Mouse (Mus musculus): ENCODE measurements at regions not wholly inside any gene's neighbourhood (a gene's known extent, or its start where the extent isn't known, plus 50 kb on each side); places are given as distances from the start of the nearest gene placed in this dataset. TPM values are rescaled to one million over a fixed set of nuclear protein-coding genes. Genes with fewer than 3 reads are reported as not detected.

DNA sequence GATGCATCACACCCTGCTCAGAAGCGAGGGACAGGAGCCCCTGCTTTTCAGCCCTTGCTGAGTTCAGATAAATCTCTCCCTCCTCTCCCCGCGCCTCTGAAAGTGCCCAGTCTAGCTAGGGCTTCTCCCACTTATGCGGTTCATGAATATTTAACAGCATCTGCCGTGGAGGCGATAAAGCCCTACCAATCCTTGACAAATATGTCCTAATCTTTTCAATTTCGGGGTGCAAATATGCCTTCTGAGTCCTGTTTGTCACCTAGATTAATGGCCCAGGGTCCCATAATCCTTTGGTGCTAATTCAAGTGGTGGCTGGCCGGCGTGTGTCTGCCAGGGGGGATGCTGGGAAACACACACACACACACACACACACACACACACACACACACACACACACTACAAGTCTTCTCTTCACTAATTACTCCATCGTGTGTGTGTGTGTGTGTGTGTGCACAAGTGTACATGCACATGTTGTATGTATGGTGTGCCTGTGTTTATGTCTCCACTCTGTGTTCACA, 65.5 kb upstream of the Lhx5 start:
- H3K4me3 ChIP-seq (ENCODE audit: low read depth, low read length) = no peak overlapping the region
- H3K4me1 ChIP-seq (ENCODE audit: insufficient read depth, low read length) = peaks cover 7% of the 10 kb centered on the region; the same call in 1 of the 2 replicates
- H3K27me3 ChIP-seq (ENCODE audit: insufficient read depth, low read length) = no peaks in the 10 kb centered on the region
- H3K27ac ChIP-seq (ENCODE audit: low read depth, low read length) = peak overlapping the region; percentile 57; the same call in 1 of the 2 replicates
- no peak overlapping the region for H3K9ac ChIP-seq (replicated peaks; ENCODE audit: low read length, poor library complexity, severe bottlenecking)
- DNase-seq (ENCODE audit: low spot score) = peak; percentile 36
- H3K36me3 ChIP-seq (ENCODE audit: insufficient read depth, low read length) = no peaks in the 10 kb centered on the region
- TF ChIP-seq CTCF (IDR thresholded peaks at IDR 0.05) = no peak
- no peaks in the 10 kb centered on the region for H3K9me3 ChIP-seq (ENCODE audit: low read length)
- no peak overlapping the region for H3K4me2 ChIP-seq (ENCODE audit: low read depth, low read length, poor library complexity, severe bottlenecking)
- WGBS = 12% methylated on average over 10 of the region's 10 CpGs
- ATAC-seq (ENCODE audit: low FRiP score) = peak; percentile 13; the same call in 1 of the 2 replicates

DNA sequence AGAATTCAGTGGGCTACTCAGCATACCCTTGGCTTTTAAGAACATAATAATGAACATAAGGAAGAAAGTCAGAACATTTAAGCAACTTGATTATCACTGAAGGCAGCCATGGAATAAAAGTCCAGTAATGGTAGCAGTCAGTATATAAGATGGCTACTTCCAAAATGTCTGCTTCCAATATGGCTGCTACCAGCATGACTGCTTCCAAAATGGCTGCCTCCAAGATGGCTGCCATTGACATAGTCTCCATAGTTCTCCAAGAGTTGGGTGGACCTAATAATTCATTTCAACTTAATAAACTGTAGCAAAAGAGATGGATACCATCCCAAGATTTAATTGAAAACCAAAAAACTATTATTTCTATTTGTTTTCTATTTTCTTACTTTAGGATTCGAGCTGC, 62.7 kb upstream of the Lhx5 start:
- Histone ChIP-seq H3K4me2 (ENCODE audit: low read depth, low read length, poor library complexity, severe bottlenecking) (no peak overlapping the region), H3K36me3 (ENCODE audit: insufficient read depth, low read length) (no peaks in the 10 kb centered on the region), H3K4me3 (ENCODE audit: low read depth, low read length) (no peak overlapping the region), H3K9me3 (ENCODE audit: low read length) (no peaks in the 10 kb centered on the region), H3K4me1 (ENCODE audit: insufficient read depth, low read length) (peaks cover 11% of the 10 kb centered on the region; the same call in 1 of the 2 replicates), H3K27me3 (ENCODE audit: insufficient read depth, low read length) (no peaks in the 10 kb centered on the region), H3K27ac (ENCODE audit: low read depth, low read length) (no peak overlapping the region), H3K9ac (replicated peaks; ENCODE audit: low read length, poor library complexity, severe bottlenecking) (no peak overlapping the region)
- DNase-seq (ENCODE audit: low spot score) = no peak
- 90% methylated on average over 1 of the region's 1 CpGs for WGBS
- ATAC-seq (ENCODE audit: low FRiP score) = no peak
- no peak for TF ChIP-seq CTCF (IDR thresholded peaks at IDR 0.05)

DNA sequence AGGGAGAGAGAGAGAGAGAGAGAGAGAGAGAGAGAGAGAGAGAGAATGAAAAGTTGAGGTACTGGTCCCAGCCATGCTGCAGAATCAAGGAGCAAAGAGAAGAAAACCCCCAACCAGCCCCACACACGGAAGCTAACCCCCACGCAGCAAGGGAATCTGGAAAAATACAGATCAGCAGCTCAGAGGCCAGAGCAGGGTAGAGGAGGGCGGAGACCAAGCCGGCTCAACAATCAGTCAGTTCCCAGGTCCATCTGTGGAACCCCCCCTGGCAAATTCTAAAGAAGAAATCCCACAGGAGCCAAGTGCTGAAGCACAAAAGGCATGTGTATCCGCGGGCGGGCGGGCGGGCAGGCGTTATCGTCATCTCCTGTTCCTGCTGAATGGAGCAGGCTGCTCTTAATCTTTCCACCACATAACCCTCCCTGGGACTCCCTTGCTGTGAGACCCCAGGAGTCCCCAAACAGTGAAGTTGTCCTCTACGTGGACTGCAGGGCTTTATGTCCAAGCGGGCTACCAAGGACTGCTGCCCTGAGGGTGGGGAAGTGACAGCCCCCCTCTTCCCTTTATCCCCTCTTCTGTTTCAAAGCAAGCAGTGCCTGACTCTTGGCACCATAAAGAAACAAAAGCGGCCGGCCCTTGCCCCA, 60.2 kb upstream of the Lhx5 start:
- H3K9me3 ChIP-seq (ENCODE audit: low read length) = no peaks in the 10 kb centered on the region
- DNase-seq (ENCODE audit: low spot score) (no peak), ATAC-seq (ENCODE audit: low FRiP score) (no peak)
- no peak overlapping the region for H3K27ac ChIP-seq (ENCODE audit: low read depth, low read length)
- peaks cover 4% of the 10 kb centered on the region; the same call in 1 of the 2 replicates for H3K4me1 ChIP-seq (ENCODE audit: insufficient read depth, low read length)
- H3K9ac ChIP-seq (replicated peaks; ENCODE audit: low read length, poor library complexity, severe bottlenecking) = 0 out of 2 replicates have a peak overlapping the region, but pooled peaks have one; percentile 33
- no peaks in the 10 kb centered on the region for H3K27me3 ChIP-seq (ENCODE audit: insufficient read depth, low read length)
- 4% methylated on average over 15 of the region's 15 CpGs for WGBS
- H3K4me3 ChIP-seq (ENCODE audit: low read depth, low read length) = no peak overlapping the region
- no peak for TF ChIP-seq CTCF (IDR thresholded peaks at IDR 0.05)
- H3K4me2 ChIP-seq (ENCODE audit: low read depth, low read length, poor library complexity, severe bottlenecking) = no peak overlapping the region
- no peaks in the 10 kb centered on the region for H3K36me3 ChIP-seq (ENCODE audit: insufficient read depth, low read length)

DNA sequence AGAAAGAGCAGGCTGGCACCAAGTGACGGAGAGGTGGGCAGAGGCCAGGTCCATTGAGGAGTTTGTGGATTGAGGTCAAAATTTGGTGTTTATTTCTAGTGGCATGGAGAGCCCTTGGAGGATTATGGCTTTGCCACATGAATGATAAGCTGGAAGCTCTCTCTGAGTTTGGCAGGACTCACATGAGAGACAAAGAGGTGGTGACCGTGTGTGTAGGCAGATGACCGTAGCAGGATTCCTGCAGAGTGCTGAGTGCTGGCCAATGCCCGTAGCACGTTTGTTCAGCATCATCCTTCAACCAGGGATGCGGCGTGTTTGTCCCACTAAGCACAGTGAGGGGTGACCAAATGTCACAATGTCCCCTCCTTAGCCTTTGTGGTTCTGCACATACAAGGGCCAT, 58.1 kb upstream of the Lhx5 start:
- 86% methylated on average over 7 of the region's 7 CpGs for WGBS
- Histone ChIP-seq H3K27ac (ENCODE audit: low read depth, low read length) (no peak overlapping the region), H3K4me1 (ENCODE audit: insufficient read depth, low read length) (peaks cover 4% of the 10 kb centered on the region; the same call in 1 of the 2 replicates), H3K27me3 (ENCODE audit: insufficient read depth, low read length) (no peaks in the 10 kb centered on the region), H3K9ac (replicated peaks; ENCODE audit: low read length, poor library complexity, severe bottlenecking) (no peak overlapping the region), H3K4me2 (ENCODE audit: low read depth, low read length, poor library complexity, severe bottlenecking) (no peak overlapping the region), H3K4me3 (ENCODE audit: low read depth, low read length) (no peak overlapping the region), H3K9me3 (ENCODE audit: low read length) (no peaks in the 10 kb centered on the region), H3K36me3 (ENCODE audit: insufficient read depth, low read length) (no peaks in the 10 kb centered on the region)
- no peak for TF ChIP-seq CTCF (IDR thresholded peaks at IDR 0.05)
- ATAC-seq (ENCODE audit: low FRiP score) = no peak
- DNase-seq (ENCODE audit: low spot score) = peak; percentile 31

Small RNA genes in the stretch of these regions (microRNA-seq; reads per million reads assigned to microRNA genes)
- not detected for gene Gm26474 (ENCODE audit: borderline number of aligned reads)
